Mouse (Mus musculus) CH12.LX (cell line): Measurements from ENCODE around the gene Lgr6. TPM values are rescaled to one million over a fixed set of nuclear protein-coding genes. Genes with fewer than 3 reads are reported as not detected.

ENCODE experiments used
- DNase-seq: peaks from one replicate; pipeline ENCODE4 v3.0.0-alpha.2; 2013; ENCODE audit errors: extremely low read depth
- H3K27ac ChIP-seq: 2 replicates; pipeline ENCODE4 v1.5.1; 2012; ENCODE audit warnings: low read depth, mild to moderate bottlenecking, control low read depth, moderate library complexity; ENCODE audit not compliant: insufficient read depth
- H3K27me3 ChIP-seq: replicated peaks from 2 replicates; pipeline ENCODE3; 2012; ENCODE audit warnings: inconsistent platforms
- H3K36me3 ChIP-seq, 2 experiments: replicated peaks in 1 of 2; 2 replicates each; pipeline versions ENCODE3 to v1.6.1; 2012; ENCODE audit warnings: inconsistent platforms in 1 of 2, low read length in 1 of 2, mild to moderate bottlenecking in 1 of 2, mixed read lengths in 1 of 2, moderate library complexity in 1 of 2; ENCODE audit not compliant: control insufficient read depth in 1 of 2, insufficient read depth in 1 of 2
- H3K4me1 ChIP-seq, 2 experiments: 2 replicates each; pipeline ENCODE4 v1.6.1; 2012; ENCODE audit warnings: inconsistent platforms in 1 of 2, moderate library complexity in 1 of 2; ENCODE audit not compliant: insufficient read depth in 2 of 2, control insufficient read depth in 1 of 2
- H3K4me2 ChIP-seq: 2 replicates; pipeline ENCODE4 v1.6.1; 2012; ENCODE audit warnings: low read depth, mild to moderate bottlenecking, control low read depth; ENCODE audit not compliant: poor library complexity, insufficient read depth, severe bottlenecking
- H3K4me3 ChIP-seq, 3 experiments: fragments of 150-350 bp in 1 of 3; sonication (generic) in 1 of 3; replicated peaks in 1 of 3; 2 replicates each; pipeline versions ENCODE3 to v1.5.1; 2011 to 2012; ENCODE audit warnings: low read depth in 2 of 3, low read length in 2 of 3, mild to moderate bottlenecking in 2 of 3, moderate library complexity in 2 of 3, control low read depth in 1 of 3, improper control_type of control experiment in 1 of 3, inconsistent platforms in 1 of 3, mixed read lengths in 1 of 3; ENCODE audit not compliant: poor library complexity in 1 of 3
- H3K79me2 ChIP-seq: replicated peaks from 2 replicates; pipeline ENCODE4 v1.6.1; 2012; ENCODE audit warnings: mild to moderate bottlenecking, moderate library complexity; ENCODE audit not compliant: control insufficient read depth, poor library complexity, insufficient read depth, severe bottlenecking; ENCODE audit errors: extremely low read depth
- H3K9ac ChIP-seq: 2 replicates; pipeline ENCODE4 v1.6.1; 2012; ENCODE audit warnings: low read depth, mild to moderate bottlenecking, control low read depth, moderate library complexity; ENCODE audit not compliant: insufficient read depth
- H3K9me3 ChIP-seq: replicated peaks from 2 replicates; pipeline ENCODE3; 2012; ENCODE audit warnings: low read length, inconsistent platforms, mixed read lengths
- CTCF ChIP-seq, 2 experiments: IDR thresholded peaks in 1 of 2; conservative IDR thresholded peaks in 1 of 2; 2 replicates each; pipeline ENCODE4 v1.5.1; 2011 to 2012; ENCODE audit warnings: low read depth in 2 of 2, low read length in 2 of 2, improper control_type of control experiment in 1 of 2, inconsistent platforms in 1 of 2, mild to moderate bottlenecking in 1 of 2, moderate library complexity in 1 of 2
- EP300 ChIP-seq: IDR thresholded peaks from 2 replicates; pipeline ENCODE4 v1.6.1; 2011; ENCODE audit warnings: low read length, improper control_type of control experiment
- HCFC1 ChIP-seq: IDR thresholded peaks from 2 replicates; pipeline ENCODE4 v1.6.1; 2012; ENCODE audit warnings: low read depth, mild to moderate bottlenecking, inconsistent platforms, low read length, improper control_type of control experiment
- JUN ChIP-seq: IDR thresholded peaks from 2 replicates; pipeline ENCODE4 v1.6.1; 2011; ENCODE audit warnings: low read depth, mild to moderate bottlenecking, low read length, improper control_type of control experiment, moderate library complexity; ENCODE audit not compliant: insufficient read depth
- JUND ChIP-seq: conservative IDR thresholded peaks from 2 replicates; pipeline ENCODE4 v1.6.1; 2011; ENCODE audit warnings: low read depth, low read length, improper control_type of control experiment
- MAFK ChIP-seq: IDR thresholded peaks from 2 replicates; pipeline ENCODE4 v1.6.1; 2011; ENCODE audit warnings: low read length, improper control_type of control experiment; ENCODE audit not compliant: insufficient replicate concordance
- MAX ChIP-seq: IDR thresholded peaks from 2 replicates; pipeline ENCODE4 v1.6.1; 2011; ENCODE audit warnings: low read length, improper control_type of control experiment
- MAZ ChIP-seq: IDR thresholded peaks from 2 replicates; pipeline ENCODE4 v1.6.1; 2012; ENCODE audit warnings: low read depth, mild to moderate bottlenecking, inconsistent platforms, low read length, improper control_type of control experiment, moderate library complexity
- MEF2A ChIP-seq: IDR thresholded peaks from 2 replicates; pipeline ENCODE4 v1.6.1; 2014; ENCODE audit warnings: low read depth, mild to moderate bottlenecking, inconsistent platforms, low read length, improper control_type of control experiment, borderline replicate concordance
- NRF1 ChIP-seq: IDR thresholded peaks from 2 replicates; pipeline ENCODE4 v1.6.1; 2014; ENCODE audit warnings: low read depth, mild to moderate bottlenecking, inconsistent platforms, low read length, improper control_type of control experiment, moderate library complexity
- PAX5 ChIP-seq: IDR thresholded peaks from 2 replicates; pipeline ENCODE4 v1.6.1; 2012; ENCODE audit warnings: low read length, inconsistent platforms, mixed read lengths
- POLR2A ChIP-seq: IDR thresholded peaks from 2 replicates; pipeline ENCODE4 v1.6.1; 2011; ENCODE audit warnings: low read depth, mild to moderate bottlenecking, improper control_type of control experiment, low read length
- RAD21 ChIP-seq: IDR thresholded peaks from 2 replicates; pipeline ENCODE4 v1.6.1; 2011; ENCODE audit warnings: low read depth, mild to moderate bottlenecking, low read length, improper control_type of control experiment, moderate library complexity
- SIN3A ChIP-seq: IDR thresholded peaks from 2 replicates; pipeline ENCODE4 v1.6.1; 2012; ENCODE audit warnings: low read length, improper control_type of control experiment, inconsistent platforms
- SMC3 ChIP-seq: IDR thresholded peaks from 2 replicates; pipeline ENCODE4 v1.6.1; 2011; ENCODE audit warnings: low read depth, low read length, improper control_type of control experiment
- TCF12 ChIP-seq: IDR thresholded peaks from 2 replicates; pipeline ENCODE4 v1.6.1; 2014; ENCODE audit warnings: low read depth, mild to moderate bottlenecking, inconsistent platforms, low read length, improper control_type of control experiment
- USF2 ChIP-seq: conservative IDR thresholded peaks from 2 replicates; pipeline ENCODE4 v1.6.1; 2011; ENCODE audit warnings: low read depth, low read length, improper control_type of control experiment
- dilution Hi-C: fragments of 300-500 bp; cut with MboI; formaldehyde crosslinking; loops from 2 replicates; pipeline ENCODE4 v1.14.3; 2020; ENCODE audit warnings: low sequenced_read_pairs; ENCODE audit not compliant: extremely low pct_unique_long_range_greater_than_20kb, extremely low pct_ligation_motif_present
- in situ Hi-C: fragments of 300-500 bp; cut with MboI; formaldehyde crosslinking; loops from 3 replicates; pipeline ENCODE4 v1.14.3; 2019; ENCODE audit warnings: low sequenced_read_pairs, low pct_ligation_motif_present, low pct_unique_long_range_greater_than_20kb, mixed read lengths
- polyA plus RNA-seq: library from polyadenylated mRNA; unstranded; fragments of >175 nt; gene quantifications from 2 replicates; pipeline ENCODE4 v1.2.1, GENCODE M21; 2012; ENCODE audit warnings: low read depth; ENCODE audit not compliant: insufficient read length
- total RNA-seq, 2 experiments: library from RNA; depleted of rRNA; stranded (reverse); fragments of 300-350 nt in 1 of 2; fragments of >200 nt in 1 of 2; gene quantifications; 2 replicates each; pipeline ENCODE4 v1.2.3; 2012 to 2014

Gene Lgr6
- total and polyA plus RNA-seq, 3 experiments = 0.07 to 0.17 (median 0.16) TPM

- in situ Hi-C loops = no loop called here
- Histone ChIP-seq H3K9me3 (peaks cover 4% of the 10 kb centered on the region), H3K79me2 (no peaks in the 10 kb centered on the region), H3K36me3 (no peaks in the 10 kb centered on the region), H3K9ac (no peak overlapping the region), H3K27ac (no peak overlapping the region), H3K4me1 (peaks cover 3 to 6% of the 10 kb centered on the region in 2 experiments; a peak in 2 of 4 replicates), H3K4me3 (no peak overlapping the region), H3K4me2 (no peak overlapping the region), H3K27me3 (peaks cover 43% of the 10 kb centered on the region)
- TF ChIP-seq MEF2A (no peak), NRF1 (no peak), PAX5 (no peak), MAX (no peak), CTCF (conservative IDR thresholded peaks at IDR 0.05 in 1 of 2, IDR thresholded peaks at IDR 0.05 in 1 of 2; ENCODE audit: low read depth in 2 of 2, low read length in 2 of 2) (no peak), HCFC1 (no peak), JUND (no peak), USF2 (no peak)
- dilution Hi-C loops = no loop called here
- DNase-seq = no peak
These were observed 85.8 kb downstream of the Lgr6 start for GRCm38 (mm10) chr1:135019087-135019774.

GRCm38 (mm10) chr1:135017656-135018015 lies 87.4 kb downstream of the Lgr6 start:
- no peak for TF ChIP-seq SIN3A
- no peak for TF ChIP-seq SMC3
- no peak for TF ChIP-seq TCF12
- TF ChIP-seq JUN = no peak
- no peak for TF ChIP-seq MAFK
- TF ChIP-seq RAD21 = no peak
- TF ChIP-seq POLR2A = no peak
- no peak for TF ChIP-seq MAZ
- TF ChIP-seq EP300 = no peak
- Histone ChIP-seq H3K9me3 (no peaks in the 10 kb centered on the region), H3K36me3 (no peaks in the 10 kb centered on the region), H3K4me3 (no peak overlapping the region), H3K27me3 (peaks cover 51% of the 10 kb centered on the region), H3K4me1 (peaks cover 3 to 6% of the 10 kb centered on the region in 2 experiments; a peak in 2 of 4 replicates), H3K9ac (no peak overlapping the region), H3K4me2 (no peak overlapping the region), H3K27ac (no peak overlapping the region), H3K79me2 (no peaks in the 10 kb centered on the region)
- in situ Hi-C loops (no loop called here), dilution Hi-C loops (no loop called here)
- DNase-seq = no peak
